Mouse (Mus musculus) embryonic facial prominence, embryonic 13.5 days (tissue): ENCODE data around the gene Havcr2. TPM values are rescaled to one million over a fixed set of nuclear protein-coding genes. Genes with fewer than 3 reads are reported as not detected.

Source experiments
- polyA plus RNA-seq: library from polyadenylated mRNA; unstranded; fragments of >200 nt; fragmentation: Nextera tagmentation; extraction: Ambion mirVana; gene quantifications from 2 replicates; pipeline ENCODE4 v1.2.1, GENCODE M21; 2015

Havcr2 gene
- polyA plus RNA-seq, 1 experiment from 2014 or later: not detected

Other genes starting within 250 kb of the Havcr2 start
- 0.11 and 0.15 TPM in 2 replicates for gene Fndc9, start 219.4 kb upstream of the Havcr2 start, polyA plus RNA-seq
- 8.9 and 10.4 TPM in 2 replicates for gene Cyfip2, start 142.1 kb upstream of the Havcr2 start, polyA plus RNA-seq
- gene Itk, start 65.4 kb upstream of the Havcr2 start, polyA plus RNA-seq: 0.07 TPM in 1 of 2 replicates, not detected in the other
- gene Fam71b, start 58.4 kb upstream of the Havcr2 start, polyA plus RNA-seq: not detected in 2 replicates
- 83.3 and 83.5 TPM in 2 replicates for gene Med7, start 18.0 kb upstream of the Havcr2 start, polyA plus RNA-seq
- not detected in 2 replicates for gene Gm12169, start 69.3 kb downstream of the Havcr2 start, polyA plus RNA-seq
- not detected in 2 replicates for gene BC053393, start 116.6 kb downstream of the Havcr2 start, polyA plus RNA-seq
- gene Dppa1, start 174.3 kb downstream of the Havcr2 start, polyA plus RNA-seq: not detected in 2 replicates